Mouse (Mus musculus): ENCODE data around the gene Olfr807. TPM values are rescaled to one million over a fixed set of nuclear protein-coding genes. Genes with fewer than 3 reads are reported as not detected.

Olfr807 gene
- not detected in 2 replicates for polyA plus RNA-seq (2011; ENCODE audit: insufficient read depth, insufficient read length, low replicate concordance, missing spikeins)

- no peak within 1 kb of the TSS for H3K4me3 ChIP-seq (replicated peaks; ENCODE audit: control insufficient read depth, low read depth, low read length)
- H3K4me1 ChIP-seq (ENCODE audit: control insufficient read depth, insufficient read depth, low read length) = no peaks in the 10 kb centered on the region
- TF ChIP-seq CTCF (IDR thresholded peaks at IDR 0.05; ENCODE audit: control insufficient read depth, insufficient read depth, low read length) = no peak
- no peak for TF ChIP-seq POLR2A (IDR thresholded peaks at IDR 0.05; ENCODE audit: borderline replicate concordance, control insufficient read depth, low read depth, low read length)
- no peak within 1 kb of the TSS for H3K27ac ChIP-seq (ENCODE audit: control insufficient read depth, insufficient read depth, low read depth, low read length, poor library complexity)
- 80% methylated on average over 1 of the region's 1 CpGs for WGBS
These were observed at the start of gene Olfr807 for GRCm38 (mm10) chr10:129757693-129758092. TSS of gene Olfr807 (minus strand) at chr10:129757793.

- H3K4me1 ChIP-seq (ENCODE audit: control insufficient read depth, insufficient read depth, low read length) = no peaks in the 10 kb centered on the region
- 75% methylated on average over 4 of the region's 4 CpGs for WGBS
- H3K27ac ChIP-seq (ENCODE audit: control insufficient read depth, insufficient read depth, low read depth, low read length, poor library complexity) = no peak within 1 kb of the TSS
- no peak within 1 kb of the TSS for H3K4me3 ChIP-seq (replicated peaks; ENCODE audit: control insufficient read depth, low read depth, low read length)
- no peak for TF ChIP-seq POLR2A (IDR thresholded peaks at IDR 0.05; ENCODE audit: borderline replicate concordance, control insufficient read depth, low read depth, low read length)
- TF ChIP-seq CTCF (IDR thresholded peaks at IDR 0.05; ENCODE audit: control insufficient read depth, insufficient read depth, low read length) = no peak
These were observed 46.7 kb upstream of the Olfr807 start, which contains the start of gene Olfr811 for GRCm38 (mm10) chr10:129804296-129804695. TSS of gene Olfr811 (minus strand) at chr10:129804396.

- no peak within 1 kb of the TSS for H3K27ac ChIP-seq (ENCODE audit: control insufficient read depth, insufficient read depth, low read depth, low read length, poor library complexity)
These were observed 37.2 kb upstream of the Olfr807 start, which contains the start of gene Olfr810 for GRCm38 (mm10) chr10:129794817-129795216. TSS of gene Olfr810 (minus strand) at chr10:129794917.

GRCm38 (mm10) chr10:129778123-129778522 is 20.5 kb upstream of the Olfr807 start:
- no peak overlapping the region for H3K4me3 ChIP-seq (replicated peaks; ENCODE audit: control insufficient read depth, low read depth, low read length)
- no peak for TF ChIP-seq CTCF (IDR thresholded peaks at IDR 0.05; ENCODE audit: control insufficient read depth, insufficient read depth, low read length)
- no peak for TF ChIP-seq POLR2A (IDR thresholded peaks at IDR 0.05; ENCODE audit: borderline replicate concordance, control insufficient read depth, low read depth, low read length)
- no peaks in the 10 kb centered on the region for H3K4me1 ChIP-seq (ENCODE audit: control insufficient read depth, insufficient read depth, low read length)
- no peak overlapping the region for H3K27ac ChIP-seq (ENCODE audit: control insufficient read depth, insufficient read depth, low read depth, low read length, poor library complexity)

More at GRCm38 (mm10) chr10:129794817-129795216, 37.2 kb upstream of the Olfr807 start, which contains the start of gene Olfr810:
- TF ChIP-seq POLR2A (IDR thresholded peaks at IDR 0.05; ENCODE audit: borderline replicate concordance, control insufficient read depth, low read depth, low read length) (no peak), CTCF (IDR thresholded peaks at IDR 0.05; ENCODE audit: control insufficient read depth, insufficient read depth, low read length) (no peak)
- Histone ChIP-seq H3K4me1 (ENCODE audit: control insufficient read depth, insufficient read depth, low read length) (no peaks in the 10 kb centered on the region), H3K4me3 (replicated peaks; ENCODE audit: control insufficient read depth, low read depth, low read length) (no peak within 1 kb of the TSS)

GRCm38 (mm10) chr10:129774338-129774737 is 16.7 kb upstream of the Olfr807 start, which contains the start of gene Olfr809:
TSS of gene Olfr809 (plus strand) at chr10:129774638.
- Histone ChIP-seq H3K27ac (ENCODE audit: control insufficient read depth, insufficient read depth, low read depth, low read length, poor library complexity) (no peak within 1 kb of the TSS), H3K4me1 (ENCODE audit: control insufficient read depth, insufficient read depth, low read length) (no peaks in the 10 kb centered on the region), H3K4me3 (replicated peaks; ENCODE audit: control insufficient read depth, low read depth, low read length) (no peak within 1 kb of the TSS)
- TF ChIP-seq CTCF (IDR thresholded peaks at IDR 0.05; ENCODE audit: control insufficient read depth, insufficient read depth, low read length) = no peak
- TF ChIP-seq POLR2A (IDR thresholded peaks at IDR 0.05; ENCODE audit: borderline replicate concordance, control insufficient read depth, low read depth, low read length) = no peak

- Histone ChIP-seq H3K4me1 (ENCODE audit: control insufficient read depth, insufficient read depth, low read length) (no peaks in the 10 kb centered on the region), H3K4me3 (replicated peaks; ENCODE audit: control insufficient read depth, low read depth, low read length) (no peak within 1 kb of the TSS), H3K27ac (ENCODE audit: control insufficient read depth, insufficient read depth, low read depth, low read length, poor library complexity) (no peak within 1 kb of the TSS)
- 72% methylated on average over 1 of the region's 1 CpGs for WGBS
- TF ChIP-seq POLR2A (IDR thresholded peaks at IDR 0.05; ENCODE audit: borderline replicate concordance, control insufficient read depth, low read depth, low read length) (no peak), CTCF (IDR thresholded peaks at IDR 0.05; ENCODE audit: control insufficient read depth, insufficient read depth, low read length) (no peak)
These were observed 7.6 kb upstream of the Olfr807 start, which contains the start of gene Olfr808 for GRCm38 (mm10) chr10:129765182-129765581. TSS of gene Olfr808 (plus strand) at chr10:129765482.

GRCm38 (mm10) chr10:129741821-129742220 is 15.8 kb downstream of the Olfr807 start, which contains the start of gene Olfr806:
TSS of gene Olfr806 (minus strand) at chr10:129741921.
- no peaks in the 10 kb centered on the region for H3K4me1 ChIP-seq (ENCODE audit: control insufficient read depth, insufficient read depth, low read length)
- TF ChIP-seq POLR2A (IDR thresholded peaks at IDR 0.05; ENCODE audit: borderline replicate concordance, control insufficient read depth, low read depth, low read length) = no peak
- TF ChIP-seq CTCF (IDR thresholded peaks at IDR 0.05; ENCODE audit: control insufficient read depth, insufficient read depth, low read length) = no peak
- no peak within 1 kb of the TSS for H3K4me3 ChIP-seq (replicated peaks; ENCODE audit: control insufficient read depth, low read depth, low read length)
- no peak within 1 kb of the TSS for H3K27ac ChIP-seq (ENCODE audit: control insufficient read depth, insufficient read depth, low read depth, low read length, poor library complexity)

- Histone ChIP-seq H3K4me1 (ENCODE audit: control insufficient read depth, insufficient read depth, low read length) (no peaks in the 10 kb centered on the region), H3K4me3 (replicated peaks; ENCODE audit: control insufficient read depth, low read depth, low read length) (no peak within 1 kb of the TSS), H3K27ac (ENCODE audit: control insufficient read depth, insufficient read depth, low read depth, low read length, poor library complexity) (no peak within 1 kb of the TSS)
- no peak for TF ChIP-seq CTCF (IDR thresholded peaks at IDR 0.05; ENCODE audit: control insufficient read depth, insufficient read depth, low read length)
- no peak for TF ChIP-seq POLR2A (IDR thresholded peaks at IDR 0.05; ENCODE audit: borderline replicate concordance, control insufficient read depth, low read depth, low read length)
- WGBS = 87% methylated on average over 2 of the region's 2 CpGs
These were observed 28.3 kb downstream of the Olfr807 start, which contains the start of gene Olfr805 for GRCm38 (mm10) chr10:129729275-129729674. TSS of gene Olfr805 (minus strand) at chr10:129729375.

Other genes starting within 250 kb of the Olfr807 start
- gene Olfr791, start 236.0 kb downstream of the Olfr807 start, polyA plus RNA-seq (2011; ENCODE audit: insufficient read depth, insufficient read length, low replicate concordance, missing spikeins) = not detected in 2 replicates
- gene Olfr792, start 218.6 kb downstream of the Olfr807 start, polyA plus RNA-seq (2011; ENCODE audit: insufficient read depth, insufficient read length, low replicate concordance, missing spikeins) = not detected in 2 replicates
- not detected in 2 replicates for gene Olfr794, start 190.1 kb downstream of the Olfr807 start, polyA plus RNA-seq (2011; ENCODE audit: insufficient read depth, insufficient read length, low replicate concordance, missing spikeins)
- not detected in 2 replicates for gene Olfr796, start 145.2 kb downstream of the Olfr807 start, polyA plus RNA-seq (2011; ENCODE audit: insufficient read depth, insufficient read length, low replicate concordance, missing spikeins)
- not detected in 2 replicates for gene Olfr798, start 129.9 kb downstream of the Olfr807 start, polyA plus RNA-seq (2011; ENCODE audit: insufficient read depth, insufficient read length, low replicate concordance, missing spikeins)
- gene Olfr799, start 120.3 kb downstream of the Olfr807 start, polyA plus RNA-seq (2011; ENCODE audit: insufficient read depth, insufficient read length, low replicate concordance, missing spikeins) = not detected in 2 replicates
- not detected in 2 replicates for gene Olfr800, start 100.1 kb downstream of the Olfr807 start, polyA plus RNA-seq (2011; ENCODE audit: insufficient read depth, insufficient read length, low replicate concordance, missing spikeins)
- not detected in 2 replicates for gene Olfr801, start 83.9 kb downstream of the Olfr807 start, polyA plus RNA-seq (2011; ENCODE audit: insufficient read depth, insufficient read length, low replicate concordance, missing spikeins)
- not detected in 2 replicates for gene Olfr802, start 69.6 kb downstream of the Olfr807 start, polyA plus RNA-seq (2011; ENCODE audit: insufficient read depth, insufficient read length, low replicate concordance, missing spikeins)
- not detected in 2 replicates for gene Olfr803, start 63.5 kb downstream of the Olfr807 start, polyA plus RNA-seq (2011; ENCODE audit: insufficient read depth, insufficient read length, low replicate concordance, missing spikeins)
- gene Olfr804, start 54.6 kb downstream of the Olfr807 start, polyA plus RNA-seq (2011; ENCODE audit: insufficient read depth, insufficient read length, low replicate concordance, missing spikeins) = 0.35 TPM in 1 of 2 replicates, not detected in the other
- 0.61 TPM in 1 of 2 replicates, not detected in the other for gene Olfr805, start 28.4 kb downstream of the Olfr807 start, polyA plus RNA-seq (2011; ENCODE audit: insufficient read depth, insufficient read length, low replicate concordance, missing spikeins)
- gene Olfr806, start 15.9 kb downstream of the Olfr807 start, polyA plus RNA-seq (2011; ENCODE audit: insufficient read depth, insufficient read length, low replicate concordance, missing spikeins) = not detected in 2 replicates
- gene Olfr808, start 7.7 kb upstream of the Olfr807 start, polyA plus RNA-seq (2011; ENCODE audit: insufficient read depth, insufficient read length, low replicate concordance, missing spikeins) = not detected in 2 replicates
- not detected in 2 replicates for gene Olfr809, start 16.8 kb upstream of the Olfr807 start, polyA plus RNA-seq (2011; ENCODE audit: insufficient read depth, insufficient read length, low replicate concordance, missing spikeins)
- not detected in 2 replicates for gene Olfr810, start 37.1 kb upstream of the Olfr807 start, polyA plus RNA-seq (2011; ENCODE audit: insufficient read depth, insufficient read length, low replicate concordance, missing spikeins)
- gene Olfr811, start 46.6 kb upstream of the Olfr807 start, polyA plus RNA-seq (2011; ENCODE audit: insufficient read depth, insufficient read length, low replicate concordance, missing spikeins) = not detected in 2 replicates
- gene Olfr812, start 88.3 kb upstream of the Olfr807 start, polyA plus RNA-seq (2011; ENCODE audit: insufficient read depth, insufficient read length, low replicate concordance, missing spikeins) = not detected in 2 replicates
- not detected in 2 replicates for gene Olfr813, start 97.6 kb upstream of the Olfr807 start, polyA plus RNA-seq (2011; ENCODE audit: insufficient read depth, insufficient read length, low replicate concordance, missing spikeins)
- gene Olfr814, start 122.1 kb upstream of the Olfr807 start, polyA plus RNA-seq (2011; ENCODE audit: insufficient read depth, insufficient read length, low replicate concordance, missing spikeins) = not detected in 2 replicates
- gene Olfr815, start 148.1 kb upstream of the Olfr807 start, polyA plus RNA-seq (2011; ENCODE audit: insufficient read depth, insufficient read length, low replicate concordance, missing spikeins) = not detected in 2 replicates
- not detected in 2 replicates for gene Olfr816, start 157.8 kb upstream of the Olfr807 start, polyA plus RNA-seq (2011; ENCODE audit: insufficient read depth, insufficient read length, low replicate concordance, missing spikeins)
- not detected in 2 replicates for gene Olfr818, start 191.3 kb upstream of the Olfr807 start, polyA plus RNA-seq (2011; ENCODE audit: insufficient read depth, insufficient read length, low replicate concordance, missing spikeins)
- not detected in 2 replicates for gene Olfr819, start 209.5 kb upstream of the Olfr807 start, polyA plus RNA-seq (2011; ENCODE audit: insufficient read depth, insufficient read length, low replicate concordance, missing spikeins)
- not detected in 2 replicates for gene Olfr247, start 218.3 kb upstream of the Olfr807 start, polyA plus RNA-seq (2011; ENCODE audit: insufficient read depth, insufficient read length, low replicate concordance, missing spikeins)
- 0.27 TPM in 1 of 2 replicates, not detected in the other for gene Gm10310, start 227.3 kb upstream of the Olfr807 start, polyA plus RNA-seq (2011; ENCODE audit: insufficient read depth, insufficient read length, low replicate concordance, missing spikeins)